Mouse (Mus musculus): ENCODE data around the gene Wdr70. TPM values are rescaled to one million over a fixed set of nuclear protein-coding genes. Genes with fewer than 3 reads are reported as not detected.

The Wdr70 gene
- polyA plus RNA-seq, 1 experiment from 2014 or later: 26.9 TPM

GRCm38 (mm10) chr15:7934105-7934504 lies 164.9 kb downstream of the Wdr70 start:
- DNase-seq: no peak
- Histone ChIP-seq H3K27me3 (no peaks in the 10 kb centered on the region), H3K9me3 (replicated peaks) (no peaks in the 10 kb centered on the region), H3K9ac (no peak overlapping the region), H3K36me3 (no peaks in the 10 kb centered on the region), H3K4me2 (peak overlapping the region; percentile 26; the same call in 1 of the 2 replicates), H3K4me1 (replicated peaks) (peaks cover 10% of the 10 kb centered on the region; the same call in 1 of the 2 replicates), H3K27ac (no peak overlapping the region), H3K4me3 (replicated peaks) (no peak overlapping the region)
- 52% methylated on average over 16 of the region's 16 CpGs for whole genome bisulfite sequencing (ENCODE audit: insufficient replicate concordance)
- no peak for ATAC-seq (ENCODE audit: low read depth)

DNA sequence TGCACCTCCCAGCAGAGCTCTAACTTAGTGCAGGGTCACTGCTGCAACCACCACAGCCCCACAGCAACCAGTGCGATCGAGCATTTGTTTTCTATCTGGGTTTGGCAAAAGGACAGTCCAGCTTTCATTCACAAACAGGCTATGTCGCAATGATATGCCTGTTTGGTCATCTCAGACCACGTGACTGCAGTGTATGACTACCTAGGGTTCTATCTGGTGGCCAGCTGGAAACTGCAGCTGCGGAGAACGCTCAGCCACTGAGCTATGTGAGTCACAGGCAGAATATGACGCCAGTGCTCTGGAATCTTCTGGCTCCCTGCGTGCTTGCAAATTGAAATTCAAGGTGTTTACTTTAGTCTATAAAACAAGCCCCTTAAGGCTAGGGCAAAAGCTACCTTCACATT lies 167.4 kb downstream of the Wdr70 start:
- H3K4me2 ChIP-seq: no peak overlapping the region
- H3K4me3 ChIP-seq (replicated peaks): no peak overlapping the region
- H3K4me1 ChIP-seq (replicated peaks): peaks cover 10% of the 10 kb centered on the region; the same call in 1 of the 2 replicates
- ATAC-seq (ENCODE audit: low read depth) (no peak), DNase-seq (no peak)
- no peaks in the 10 kb centered on the region for H3K36me3 ChIP-seq
- no peak overlapping the region for H3K9ac ChIP-seq
- no peaks in the 10 kb centered on the region for H3K27me3 ChIP-seq
- H3K9me3 ChIP-seq (replicated peaks): no peaks in the 10 kb centered on the region
- H3K27ac ChIP-seq: no peak overlapping the region
- WGBS (ENCODE audit: insufficient replicate concordance): 65% methylated on average over 8 of the region's 8 CpGs

- Histone ChIP-seq H3K9me3 (replicated peaks) (no peaks in the 10 kb centered on the region), H3K36me3 (no peaks in the 10 kb centered on the region), H3K27me3 (no peaks in the 10 kb centered on the region), H3K9ac (no peak overlapping the region), H3K27ac (no peak overlapping the region), H3K4me2 (no peak overlapping the region), H3K4me3 (replicated peaks) (no peak overlapping the region), H3K4me1 (replicated peaks) (no peaks in the 10 kb centered on the region)
- no peak for DNase-seq
- 67% methylated on average over 4 of the region's 4 CpGs for WGBS (ENCODE audit: insufficient replicate concordance)
- ATAC-seq (ENCODE audit: low read depth): no peak
These were observed 173.6 kb downstream of the Wdr70 start for GRCm38 (mm10) chr15:7925382-7925781.

DNA sequence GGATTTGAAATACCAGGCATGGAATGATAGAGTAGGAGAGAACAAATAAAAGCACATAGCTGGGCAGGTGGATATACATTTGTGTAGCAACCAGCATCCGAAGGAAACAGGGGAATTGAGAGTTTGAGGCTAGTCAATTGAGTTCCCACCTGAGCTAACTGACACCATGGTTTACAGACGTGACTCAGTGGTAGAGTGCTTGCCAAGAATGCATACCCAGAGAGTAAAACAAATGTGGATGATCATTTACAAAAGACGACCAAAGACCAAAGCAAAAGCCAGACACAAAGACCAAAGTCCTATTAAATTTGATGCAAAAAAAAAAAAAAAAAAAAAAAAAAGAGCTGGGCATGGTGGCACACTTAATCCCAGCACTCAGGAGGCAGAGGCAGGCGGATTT lies 175.7 kb downstream of the Wdr70 start:
- H3K36me3 ChIP-seq: peaks cover 4% of the 10 kb centered on the region; the same call in 1 of the 2 replicates
- 81% methylated on average over 4 of the region's 4 CpGs for whole genome bisulfite sequencing (ENCODE audit: insufficient replicate concordance)
- H3K27me3 ChIP-seq: no peaks in the 10 kb centered on the region
- no peak overlapping the region for H3K4me2 ChIP-seq
- H3K9me3 ChIP-seq (replicated peaks): no peaks in the 10 kb centered on the region
- no peak overlapping the region for H3K4me3 ChIP-seq (replicated peaks)
- ATAC-seq (ENCODE audit: low read depth): no peak
- DNase-seq: no peak
- no peak overlapping the region for H3K9ac ChIP-seq
- H3K4me1 ChIP-seq (replicated peaks): no peaks in the 10 kb centered on the region
- H3K27ac ChIP-seq: no peak overlapping the region

DNA sequence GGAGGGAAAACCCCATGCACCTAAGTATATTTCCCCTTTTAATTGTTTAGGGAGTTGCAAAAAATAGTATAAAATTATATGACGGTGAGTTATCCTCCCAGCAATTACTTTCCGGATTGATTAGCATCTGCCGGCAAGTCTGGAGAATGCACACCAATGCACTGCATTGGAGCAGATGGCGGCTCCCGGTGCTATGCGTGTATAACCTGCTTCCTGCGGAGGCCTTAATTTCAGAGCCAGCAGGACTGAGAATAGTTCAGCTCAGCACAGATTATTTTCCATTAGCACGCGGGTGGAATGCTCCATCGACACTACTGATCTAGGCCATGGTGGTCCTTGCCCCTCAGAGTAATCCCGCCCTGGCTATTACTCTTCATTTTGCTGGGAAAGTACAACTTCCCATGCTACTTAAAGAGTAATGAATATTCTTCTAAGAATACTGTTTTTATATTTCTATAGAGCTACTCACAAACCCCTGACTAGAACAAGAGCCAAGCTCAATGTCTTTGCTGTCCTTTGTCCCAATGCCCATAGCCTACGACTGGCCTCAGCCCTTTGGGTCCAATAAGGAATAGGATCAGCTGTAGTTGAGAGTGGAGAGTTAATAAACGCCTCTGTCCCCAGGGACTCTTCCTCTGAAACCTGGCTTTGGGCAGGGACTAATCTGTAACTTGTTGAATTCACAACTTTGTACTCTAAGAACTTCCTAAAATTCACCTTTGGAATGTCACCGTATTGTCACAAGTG lies 176.5 kb downstream of the Wdr70 start:
- no peaks in the 10 kb centered on the region for H3K27me3 ChIP-seq
- H3K9me3 ChIP-seq (replicated peaks): no peaks in the 10 kb centered on the region
- no peak for DNase-seq
- H3K4me1 ChIP-seq (replicated peaks): no peaks in the 10 kb centered on the region
- H3K4me2 ChIP-seq: no peak overlapping the region
- peaks cover 6% of the 10 kb centered on the region; the same call in 1 of the 2 replicates for H3K36me3 ChIP-seq
- H3K27ac ChIP-seq: no peak overlapping the region
- no peak for ATAC-seq (ENCODE audit: low read depth)
- 84% methylated on average over 14 of the region's 14 CpGs for WGBS (ENCODE audit: insufficient replicate concordance)
- H3K9ac ChIP-seq: no peak overlapping the region
- no peak overlapping the region for H3K4me3 ChIP-seq (replicated peaks)

- Histone ChIP-seq H3K9me3 (replicated peaks) (no peaks in the 10 kb centered on the region), H3K4me2 (no peak overlapping the region), H3K4me3 (replicated peaks) (no peak overlapping the region), H3K36me3 (peaks cover 6% of the 10 kb centered on the region; the same call in 1 of the 2 replicates), H3K9ac (no peak overlapping the region), H3K27me3 (no peaks in the 10 kb centered on the region), H3K4me1 (replicated peaks) (no peaks in the 10 kb centered on the region), H3K27ac (no peak overlapping the region)
- 73% methylated on average over 6 of the region's 6 CpGs for WGBS (ENCODE audit: insufficient replicate concordance)
- no peak for ATAC-seq (ENCODE audit: low read depth)
- DNase-seq: no peak
These were observed 177.9 kb downstream of the Wdr70 start for GRCm38 (mm10) chr15:7921124-7921523.

DNA sequence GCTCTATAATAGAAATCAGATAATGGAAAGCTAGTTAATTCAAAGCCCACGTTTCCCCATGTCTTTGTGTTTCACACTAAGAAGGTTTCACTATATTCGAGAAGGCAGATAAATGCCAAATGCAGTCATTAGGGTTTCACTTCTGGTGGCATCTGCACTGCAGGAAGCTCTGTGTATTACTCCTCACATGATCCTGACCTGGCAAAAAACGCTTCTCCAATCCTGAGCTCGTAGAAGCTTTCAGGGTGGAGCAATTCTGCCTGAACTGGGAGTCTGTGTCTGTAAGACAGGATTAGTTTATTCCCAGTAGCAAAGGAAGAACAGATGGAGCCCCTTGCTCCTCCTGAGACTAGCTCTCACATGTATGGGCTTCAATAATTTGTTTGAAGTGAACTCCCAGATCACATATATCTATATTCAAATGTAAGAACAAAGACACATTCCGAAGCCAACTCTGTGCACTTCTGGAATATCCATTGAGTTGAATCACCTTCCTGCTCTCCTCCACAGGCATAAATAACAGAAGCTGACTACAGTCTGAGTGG lies 192.4 kb downstream of the Wdr70 start:
- H3K9ac ChIP-seq: no peak overlapping the region
- no peak for DNase-seq
- H3K4me3 ChIP-seq (replicated peaks): no peak overlapping the region
- no peak for ATAC-seq (ENCODE audit: low read depth)
- H3K4me1 ChIP-seq (replicated peaks): no peaks in the 10 kb centered on the region
- 73% methylated on average over 5 of the region's 5 CpGs for WGBS (ENCODE audit: insufficient replicate concordance)
- H3K27me3 ChIP-seq: no peaks in the 10 kb centered on the region
- no peak overlapping the region for H3K4me2 ChIP-seq
- no peak overlapping the region for H3K27ac ChIP-seq
- H3K36me3 ChIP-seq: 0 out of 2 replicates have a peak, but pooled peaks cover 3% of the 10 kb centered on the region
- no peaks in the 10 kb centered on the region for H3K9me3 ChIP-seq (replicated peaks)

GRCm38 (mm10) chr15:7899286-7899685 lies 199.7 kb downstream of the Wdr70 start:
- H3K27me3 ChIP-seq: no peaks in the 10 kb centered on the region
- H3K9me3 ChIP-seq (replicated peaks): no peaks in the 10 kb centered on the region
- no peaks in the 10 kb centered on the region for H3K4me1 ChIP-seq (replicated peaks)
- no peaks in the 10 kb centered on the region; the same call in 1 of the 2 replicates for H3K36me3 ChIP-seq
- H3K27ac ChIP-seq: no peak overlapping the region
- H3K9ac ChIP-seq: no peak overlapping the region
- WGBS (ENCODE audit: insufficient replicate concordance): 88% methylated on average over 6 of the region's 6 CpGs
- H3K4me2 ChIP-seq: no peak overlapping the region
- DNase-seq: no peak
- ATAC-seq (ENCODE audit: low read depth): no peak
- no peak overlapping the region for H3K4me3 ChIP-seq (replicated peaks)

GRCm38 (mm10) chr15:7891547-7892282 lies 207.3 kb downstream of the Wdr70 start:
- H3K4me3 ChIP-seq (replicated peaks): no peak overlapping the region
- DNase-seq (no peak), ATAC-seq (ENCODE audit: low read depth) (no peak)
- H3K27me3 ChIP-seq: no peaks in the 10 kb centered on the region
- no peak overlapping the region for H3K9ac ChIP-seq
- H3K36me3 ChIP-seq: no peaks in the 10 kb centered on the region
- 66% methylated on average over 9 of the region's 9 CpGs for WGBS (ENCODE audit: insufficient replicate concordance)
- no peak overlapping the region for H3K4me2 ChIP-seq
- no peaks in the 10 kb centered on the region for H3K9me3 ChIP-seq (replicated peaks)
- H3K4me1 ChIP-seq (replicated peaks): peaks cover 5% of the 10 kb centered on the region; the same call in 1 of the 2 replicates
- H3K27ac ChIP-seq: no peak overlapping the region

DNA sequence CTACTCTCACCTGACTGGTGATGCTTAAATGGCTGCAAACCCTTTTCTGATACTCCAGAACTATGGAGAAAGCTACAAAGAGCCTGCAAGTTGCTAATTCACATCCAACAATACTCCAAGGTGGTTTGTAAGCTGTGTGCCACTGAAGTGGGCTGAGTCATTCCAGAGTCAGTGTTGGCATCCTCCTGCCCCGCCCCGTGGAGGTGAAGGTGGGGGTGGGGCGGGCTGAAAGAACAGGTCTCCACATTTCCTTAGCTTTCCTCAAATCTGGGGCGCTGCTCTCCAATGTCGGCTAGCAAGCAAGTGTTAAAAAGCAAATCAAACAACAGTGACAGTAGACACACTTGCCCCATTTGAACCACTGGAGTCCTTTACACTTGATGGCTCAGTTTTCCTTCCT lies 208.7 kb downstream of the Wdr70 start:
- no peak overlapping the region for H3K4me2 ChIP-seq
- no peaks in the 10 kb centered on the region for H3K27me3 ChIP-seq
- DNase-seq: no peak
- H3K4me3 ChIP-seq (replicated peaks): no peak overlapping the region
- ATAC-seq (ENCODE audit: low read depth): no peak
- no peaks in the 10 kb centered on the region for H3K9me3 ChIP-seq (replicated peaks)
- H3K9ac ChIP-seq: no peak overlapping the region
- WGBS (ENCODE audit: insufficient replicate concordance): 78% methylated on average over 5 of the region's 5 CpGs
- no peak overlapping the region for H3K27ac ChIP-seq
- no peaks in the 10 kb centered on the region for H3K36me3 ChIP-seq
- H3K4me1 ChIP-seq (replicated peaks): peaks cover 5% of the 10 kb centered on the region; the same call in 1 of the 2 replicates

DNA sequence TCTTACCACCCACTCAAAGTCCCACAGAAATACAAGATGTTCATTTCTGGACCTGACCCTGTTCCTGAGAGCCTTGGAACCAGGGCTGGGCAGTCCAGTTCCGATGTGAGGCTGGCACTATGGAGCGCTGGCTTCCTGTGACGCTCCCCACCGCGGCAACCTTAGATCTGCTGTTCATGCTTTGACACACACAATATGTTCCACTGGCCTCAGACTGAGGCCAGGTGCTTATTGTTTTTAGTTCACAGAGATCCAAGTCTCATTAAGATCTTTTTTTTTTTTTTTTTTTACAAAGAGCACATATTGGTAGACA lies 209.7 kb downstream of the Wdr70 start:
- WGBS (ENCODE audit: insufficient replicate concordance): 89% methylated on average over 5 of the region's 5 CpGs
- H3K36me3 ChIP-seq: no peaks in the 10 kb centered on the region
- ATAC-seq (ENCODE audit: low read depth): no peak
- H3K27ac ChIP-seq: no peak overlapping the region
- no peak overlapping the region for H3K9ac ChIP-seq
- DNase-seq: no peak
- peaks cover 5% of the 10 kb centered on the region; the same call in 1 of the 2 replicates for H3K4me1 ChIP-seq (replicated peaks)
- no peaks in the 10 kb centered on the region for H3K27me3 ChIP-seq
- no peak overlapping the region for H3K4me3 ChIP-seq (replicated peaks)
- H3K9me3 ChIP-seq (replicated peaks): no peaks in the 10 kb centered on the region
- no peak overlapping the region for H3K4me2 ChIP-seq

Data from liver, embryonic 13.5 days (tissue).